Mouse (Mus musculus) heart, postnatal 36 days (tissue): ENCODE measurements at regions not wholly inside any gene's neighbourhood (a gene's known extent, or its start where the extent isn't known, plus 50 kb on each side); places are given as distances from the start of the nearest gene placed in this dataset.
"Not testable (repeated sequence)": the region's sequence is repeated elsewhere in the genome, so short reads cannot be mapped to it uniquely, and the experiment has no call there.

Experiments
- DNase-seq, 2 experiments: peaks; one replicate each; pipeline ENCODE4 v3.0.0; 2021 to 2022
- intact Hi-C: fragments of 180-260 bp; cut with DNase I; formaldehyde crosslinking; loops from one replicate; pipeline ENCODE4 v1.15.1; 2025

- DNase-seq: no peak
- intact Hi-C loops: no loop called here
Observed at GRCm38 (mm10) chr3:113105979-113106378, 152.7 kb downstream of the Amy2a5 start.

GRCm38 (mm10) chr3:113090850-113091249 lies 167.8 kb downstream of the Amy2a5 start:
- DNase-seq, intact Hi-C loops: not testable (repeated sequence)

- peak in 1 of 2 experiments; percentile 11 for DNase-seq
- intact Hi-C loops: no loop called here
Observed at GRCm38 (mm10) chr3:113080704-113081103, 177.9 kb downstream of the Amy2a5 start.
